10 mouse cellular contexts compared by ENCODE assay signal in the genomic region with DNA sequence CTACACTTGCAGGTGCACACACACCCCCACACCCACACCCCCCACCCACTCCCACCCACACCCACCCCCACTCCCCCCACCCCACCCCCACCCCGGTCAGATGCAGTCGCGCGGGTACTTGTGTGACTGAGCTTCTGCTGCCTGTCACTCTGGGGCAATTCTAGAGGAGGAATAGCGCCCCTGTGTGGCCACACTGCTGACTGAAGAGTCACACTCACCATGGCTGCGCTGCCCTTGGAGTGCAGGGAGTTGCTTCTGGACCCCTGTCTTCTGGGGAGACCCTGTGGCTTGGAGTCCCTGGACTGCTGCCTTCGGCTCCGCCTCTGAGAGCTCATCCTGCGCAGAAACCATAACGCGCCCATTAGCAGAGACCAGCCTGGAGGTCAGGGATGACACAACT. TPM values are rescaled to one million over a fixed set of nuclear protein-coding genes. Genes with fewer than 3 reads are reported as not detected.
DNase-seq lines count a peak whose midpoint lies in the region; ATAC-seq and TF ChIP-seq lines count a peak whose summit lies in the region.
"Had no signal": no experiment of that assay in that cellular context is flagged by ENCODE, and none has a peak within 500 bp of the region (broad histone marks: within the 10 kb centered on the region; RNA-seq: fewer than 3 reads in every experiment).

No protein-coding gene starts in this region.

- no peak for ATAC-seq in forebrain, embryonic 14.5 days
- ATAC-seq in midbrain, postnatal 0 days (ENCODE audit: low FRiP score), result no peak
- ATAC-seq in midbrain, embryonic 16.5 days, result no peak

- H3K36me3 ChIP-seq in forebrain, embryonic 10.5 days (replicated peaks), result peaks cover 68% of the 10 kb centered on the region
- H3K36me3 ChIP-seq in forebrain, embryonic 14.5 days (ENCODE audit: control insufficient read depth, insufficient read depth, low read length), result peaks cover 58% of the 10 kb centered on the region
- H3K36me3 ChIP-seq in midbrain, postnatal 0 days (ENCODE audit: insufficient read depth, low read length), result peaks cover 38% of the 10 kb centered on the region
- peaks cover 28% of the 10 kb centered on the region for H3K36me3 ChIP-seq in midbrain, embryonic 16.5 days (ENCODE audit: control insufficient read depth, insufficient read depth, low read length)
- H3K36me3 ChIP-seq in small intestine, adult 2 months (ENCODE audit: control insufficient read depth, insufficient read depth, low read length), result peaks cover 27% of the 10 kb centered on the region

- no peak overlapping the region for H3K4me2 ChIP-seq in forebrain, embryonic 14.5 days (ENCODE audit: low read length)
- H3K4me2 ChIP-seq in midbrain, postnatal 0 days (ENCODE audit: low read depth, low read length, poor library complexity, severe bottlenecking), result no peak overlapping the region
- H3K4me2 ChIP-seq in midbrain, embryonic 16.5 days (ENCODE audit: low read length), result no peak overlapping the region
- H3K4me2 ChIP-seq: liver, embryonic 15.5 days had no signal

- no peaks in the 10 kb centered on the region for H3K27me3 ChIP-seq in forebrain, embryonic 10.5 days (ENCODE audit: poor library complexity, severe bottlenecking)
- no peaks in the 10 kb centered on the region for H3K27me3 ChIP-seq in forebrain, embryonic 14.5 days (replicated peaks; ENCODE audit: control insufficient read depth, insufficient read depth, low read length)
- H3K27me3 ChIP-seq in midbrain, postnatal 0 days (ENCODE audit: insufficient read depth, low read length), result no peaks in the 10 kb centered on the region
- H3K27me3 ChIP-seq in midbrain, embryonic 16.5 days (ENCODE audit: control insufficient read depth, insufficient read depth, low read depth, low read length), result no peaks in the 10 kb centered on the region
- H3K27me3 ChIP-seq in small intestine, adult 2 months (ENCODE audit: control insufficient read depth, insufficient read depth, low read length), result no peaks in the 10 kb centered on the region
- H3K27me3 ChIP-seq: liver, embryonic 15.5 days had no signal

- TF ChIP-seq POLR2A in small intestine, adult 2 months (IDR thresholded peaks at IDR 0.05; ENCODE audit: low read depth, low read length), result no peak

- H3K9ac ChIP-seq in forebrain, embryonic 14.5 days (ENCODE audit: low read length), result no peak overlapping the region
- H3K9ac ChIP-seq in midbrain, postnatal 0 days (replicated peaks; ENCODE audit: low read length, poor library complexity, severe bottlenecking), result no peak overlapping the region
- no peak overlapping the region for H3K9ac ChIP-seq in midbrain, embryonic 16.5 days (ENCODE audit: low read depth, low read length)
- H3K9ac ChIP-seq: liver, embryonic 15.5 days had no signal

- H3K9me3 ChIP-seq in forebrain, embryonic 10.5 days, result no peaks in the 10 kb centered on the region
- no peaks in the 10 kb centered on the region for H3K9me3 ChIP-seq in forebrain, embryonic 14.5 days (replicated peaks; ENCODE audit: control insufficient read depth, low read length)
- no peaks in the 10 kb centered on the region for H3K9me3 ChIP-seq in midbrain, postnatal 0 days (ENCODE audit: low read length)
- H3K9me3 ChIP-seq in midbrain, embryonic 16.5 days (replicated peaks; ENCODE audit: control insufficient read depth, low read length, poor library complexity, severe bottlenecking), result no peaks in the 10 kb centered on the region
- H3K9me3 ChIP-seq: liver, embryonic 15.5 days had no signal

- 57% methylated on average over 11 of the region's 11 CpGs for WGBS in forebrain, embryonic 10.5 days
- WGBS in forebrain, embryonic 14.5 days, result 52% methylated on average over 11 of the region's 11 CpGs
- 48% methylated on average over 11 of the region's 11 CpGs for WGBS in midbrain, postnatal 0 days
- WGBS in midbrain, embryonic 16.5 days, result 47% methylated on average over 11 of the region's 11 CpGs
- WGBS in small intestine, adult 2 months, result 65% methylated on average over 11 of the region's 11 CpGs

- DNase-seq in forebrain, embryonic 10.5 days (ENCODE audit: extremely low spot score, low spot score), result peak; percentile 44
- no peak for DNase-seq in forebrain, embryonic 14.5 days (ENCODE audit: low spot score)
- no peak for DNase-seq in midbrain, postnatal 0 days (ENCODE audit: low spot score)
- peak; percentile 85 for DNase-seq in adrenal gland, postnatal 14 days
- DNase-seq in kidney, postnatal 10 days, result peak; percentile 69
- DNase-seq in heart, adult 9 months (ENCODE audit: low spot score in 2 of 2), result no peak

- no peak overlapping the region for H3K4me3 ChIP-seq in forebrain, embryonic 10.5 days
- no peak overlapping the region for H3K4me3 ChIP-seq in forebrain, embryonic 14.5 days (ENCODE audit: low read depth, low read length)
- no peak overlapping the region for H3K4me3 ChIP-seq in midbrain, postnatal 0 days (ENCODE audit: low read depth, low read length)
- no peak overlapping the region for H3K4me3 ChIP-seq in midbrain, embryonic 16.5 days (ENCODE audit: low read depth, low read length)
- H3K4me3 ChIP-seq in small intestine, adult 2 months (ENCODE audit: low read depth, low read length), result no peak overlapping the region
- H3K4me3 ChIP-seq: liver, embryonic 15.5 days had no signal

- TF ChIP-seq CTCF in midbrain, postnatal 0 days (IDR thresholded peaks at IDR 0.05), result peak; percentile 41
- peak; percentile 49; the same call in 1 of the 2 replicates for TF ChIP-seq CTCF in small intestine, adult 2 months (IDR thresholded peaks at IDR 0.05; ENCODE audit: extremely low read depth, insufficient read length, insufficient replicate concordance, low read depth, low read length)

- H3K27ac ChIP-seq in forebrain, embryonic 10.5 days, result no peak overlapping the region
- H3K27ac ChIP-seq in forebrain, embryonic 14.5 days (ENCODE audit: low read depth, low read length), result no peak overlapping the region
- no peak overlapping the region for H3K27ac ChIP-seq in midbrain, postnatal 0 days (ENCODE audit: low read depth, low read length)
- H3K27ac ChIP-seq in midbrain, embryonic 16.5 days (ENCODE audit: low read length), result no peak overlapping the region
- no peak overlapping the region for H3K27ac ChIP-seq in small intestine, adult 2 months (ENCODE audit: insufficient read depth, low read depth, low read length)
- H3K27ac ChIP-seq: liver, embryonic 15.5 days had no signal

- H3K4me1 ChIP-seq in forebrain, embryonic 10.5 days, result peaks cover 11% of the 10 kb centered on the region
- H3K4me1 ChIP-seq in forebrain, embryonic 14.5 days (ENCODE audit: control insufficient read depth, insufficient read depth, low read length), result peaks cover 2% of the 10 kb centered on the region
- H3K4me1 ChIP-seq in midbrain, postnatal 0 days (ENCODE audit: insufficient read depth, low read length), result no peaks in the 10 kb centered on the region
- H3K4me1 ChIP-seq in midbrain, embryonic 16.5 days (ENCODE audit: control insufficient read depth, insufficient read depth, low read length), result peaks cover 5% of the 10 kb centered on the region
- H3K4me1 ChIP-seq in small intestine, adult 2 months (ENCODE audit: control insufficient read depth, insufficient read depth, insufficient read length, low read length), result peaks cover 11% of the 10 kb centered on the region

RNA-seq across cellular contexts. Expression of a gene that starts 4.3 kb away (rescaled TPM):
- 27.6 and 29.9 TPM in 2 replicates for polyA plus RNA-seq in forebrain, embryonic 10.5 days (2016; fragmentation: Nextera tagmentation; extraction: Ambion mirVana)
- polyA plus RNA-seq in forebrain, embryonic 14.5 days (2014; fragmentation: Nextera tagmentation; extraction: Ambion mirVana), result 17.6 and 20.9 TPM in 2 replicates
- 16.9 and 21.7 TPM in 2 replicates for total RNA-seq in midbrain, postnatal 0 days (2014; rRNA removed)
- polyA plus RNA-seq in midbrain, postnatal 0 days (2015; fragmentation: Nextera tagmentation; extraction: Ambion mirVana), result 10.0 and 10.7 TPM in 2 replicates
- 16.0 and 17.9 TPM in 2 replicates for polyA plus RNA-seq in midbrain, embryonic 16.5 days (2015; fragmentation: Nextera tagmentation; extraction: Ambion mirVana)
- total RNA-seq in adrenal gland, postnatal 14 days (2021), result 9.2 and 9.9 TPM in 2 replicates
- polyA plus RNA-seq in small intestine, adult 2 months (2012; rRNA removed), result 6.4 and 7.8 TPM in 2 replicates

RNA-seq across cellular contexts. Expression of a gene that starts 39.5 kb away (rescaled TPM):
- polyA plus RNA-seq in forebrain, embryonic 10.5 days (2016; fragmentation: Nextera tagmentation; extraction: Ambion mirVana), result 22.1 and 22.2 TPM in 2 replicates
- 24.1 and 26.0 TPM in 2 replicates for polyA plus RNA-seq in forebrain, embryonic 14.5 days (2014; fragmentation: Nextera tagmentation; extraction: Ambion mirVana)
- total RNA-seq in midbrain, postnatal 0 days (2014; rRNA removed), result 36.2 and 48.2 TPM in 2 replicates
- polyA plus RNA-seq in midbrain, postnatal 0 days (2015; fragmentation: Nextera tagmentation; extraction: Ambion mirVana), result 23.3 and 26.3 TPM in 2 replicates
- 28.4 and 29.4 TPM in 2 replicates for polyA plus RNA-seq in midbrain, embryonic 16.5 days (2015; fragmentation: Nextera tagmentation; extraction: Ambion mirVana)
- total RNA-seq in adrenal gland, postnatal 14 days (2021), result 8.5 and 14.6 TPM in 2 replicates
- polyA plus RNA-seq in small intestine, adult 2 months (2012; rRNA removed), result 5.4 and 6.8 TPM in 2 replicates

RNA-seq across cellular contexts. Expression of a gene that starts 40.9 kb away (rescaled TPM):
- polyA plus RNA-seq in forebrain, embryonic 10.5 days (2016; fragmentation: Nextera tagmentation; extraction: Ambion mirVana), result 0.42 and 0.65 TPM in 2 replicates
- polyA plus RNA-seq in forebrain, embryonic 14.5 days (2014; fragmentation: Nextera tagmentation; extraction: Ambion mirVana), result not detected in 2 replicates
- total RNA-seq in midbrain, postnatal 0 days (2014; rRNA removed), result not detected in 2 replicates
- not detected in 2 replicates for polyA plus RNA-seq in midbrain, postnatal 0 days (2015; fragmentation: Nextera tagmentation; extraction: Ambion mirVana)
- not detected in 2 replicates for polyA plus RNA-seq in midbrain, embryonic 16.5 days (2015; fragmentation: Nextera tagmentation; extraction: Ambion mirVana)
- total RNA-seq in adrenal gland, postnatal 14 days (2021), result not detected in 2 replicates
- not detected in 2 replicates for polyA plus RNA-seq in small intestine, adult 2 months (2012; rRNA removed)
- total RNA-seq: heart, adult 18-20 months had no signal
- polyA plus RNA-seq: liver, embryonic 15.5 days had no signal

Comparison
In these comparisons a context has a peak if more than half of its experiments do, and no peak if none do; other contexts are left out.
1. DNase-seq: peak in forebrain, embryonic 10.5 days (single experiment), adrenal gland, postnatal 14 days (single experiment) and kidney, postnatal 10 days (single experiment); none in forebrain, embryonic 14.5 days (single experiment), midbrain, postnatal 0 days (single experiment) and heart, adult 9 months (0 of 2).